Mouse (Mus musculus) layer of hippocampus, adult 18-20 months (tissue): ENCODE measurements around the gene Bmp7. TPM values are rescaled to one million over a fixed set of nuclear protein-coding genes. Genes with fewer than 3 reads are reported as not detected.

Experiments
- DNase-seq, 2 experiments: peaks; one replicate each; pipeline ENCODE4 v3.0.0; 2022; ENCODE audit warnings: low spot score in 2 of 2
- total RNA-seq, 2 experiments: library from RNA; stranded (reverse); gene quantifications; 2 replicates each; pipeline ENCODE4 v1.2.3; 2021

Gene Bmp7
- total RNA-seq, 2 experiments from 2014 or later: 4.8 to 5.1 TPM

DNA sequence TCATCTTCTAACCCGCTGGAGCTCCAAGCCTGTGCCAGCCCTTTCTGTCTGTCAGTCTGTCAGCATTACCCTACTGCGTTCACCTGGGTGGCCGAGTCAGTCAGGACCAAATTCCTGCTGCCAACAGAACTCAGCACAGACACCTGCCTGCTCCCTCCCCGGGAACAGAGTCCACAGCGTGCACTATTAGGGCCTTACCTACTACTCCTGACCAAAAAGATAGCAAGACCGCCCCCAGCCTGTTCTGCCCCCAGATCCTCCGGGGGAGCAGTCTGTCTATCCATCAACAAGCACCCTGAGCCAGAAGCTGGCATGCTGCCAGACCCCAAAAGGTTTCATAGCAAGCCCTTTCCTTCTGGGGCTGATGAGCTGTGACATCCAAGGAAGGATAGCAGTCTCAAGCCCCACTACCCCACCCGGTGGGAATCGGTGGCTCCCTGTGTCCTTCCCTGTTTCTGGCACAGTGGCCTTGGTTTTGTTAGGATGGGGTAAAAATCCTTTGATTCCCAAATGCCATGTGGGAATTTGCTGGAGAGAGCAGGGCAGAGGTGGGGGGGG, 10.1 kb upstream of the Bmp7 start:
- DNase-seq: no peak

DNA sequence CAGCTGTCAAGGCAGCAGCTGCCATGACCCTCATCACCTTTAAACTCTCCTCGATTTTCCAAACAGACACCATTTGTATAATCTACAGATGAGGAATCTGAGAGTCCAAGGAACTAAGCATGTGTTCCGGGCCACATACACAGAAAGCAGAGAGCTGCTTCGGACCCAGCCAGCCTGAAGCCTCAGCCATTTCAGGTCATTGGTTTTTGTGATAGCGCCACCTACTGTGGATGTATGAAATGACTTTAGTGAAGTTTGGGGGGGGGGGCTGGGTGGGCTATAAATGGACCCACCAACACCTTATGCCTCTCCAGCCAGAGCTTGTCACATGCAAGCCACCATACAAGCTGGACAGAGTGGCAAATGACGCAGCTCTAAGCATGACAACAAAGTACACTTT, 8.9 kb upstream of the Bmp7 start:
- DNase-seq: no peak

DNA sequence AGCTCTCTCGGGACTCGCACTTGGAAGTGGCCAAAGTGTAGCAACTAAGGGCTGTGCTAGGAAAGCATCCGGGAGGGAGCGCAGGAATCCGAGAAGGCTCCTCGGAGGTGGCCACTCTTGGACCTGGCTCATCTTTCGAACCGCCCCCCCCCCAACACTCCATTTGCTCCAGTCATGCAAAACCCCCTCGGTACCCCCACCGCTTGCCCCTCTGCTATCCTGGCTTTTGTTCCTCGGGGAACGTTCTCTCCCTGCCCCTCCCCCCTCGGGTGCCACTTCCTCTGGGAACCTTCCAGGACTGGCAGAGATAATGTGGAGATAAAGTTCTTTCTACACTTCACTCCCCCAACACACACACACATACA, 660 bp upstream of the Bmp7 start:
- DNase-seq: no peak

DNA sequence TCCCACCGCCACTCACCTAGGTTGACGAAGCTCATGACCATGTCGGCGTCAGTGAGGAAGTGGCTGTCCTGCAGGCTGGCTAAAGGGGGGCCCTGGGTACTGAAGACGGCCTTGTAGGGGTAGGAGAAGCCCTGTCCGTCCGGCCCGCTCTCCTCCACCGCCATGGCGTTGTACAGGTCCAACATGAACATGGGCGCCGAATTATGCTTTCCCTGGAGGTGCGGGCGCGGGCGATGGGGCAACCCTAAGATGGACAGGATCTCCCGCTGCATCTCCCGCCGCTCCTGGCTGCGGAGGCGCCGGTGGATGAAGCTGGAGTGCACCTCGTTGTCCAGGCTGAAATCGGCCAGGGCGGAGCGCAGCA, 500 bp downstream of the Bmp7 start:
- no peak for DNase-seq

DNA sequence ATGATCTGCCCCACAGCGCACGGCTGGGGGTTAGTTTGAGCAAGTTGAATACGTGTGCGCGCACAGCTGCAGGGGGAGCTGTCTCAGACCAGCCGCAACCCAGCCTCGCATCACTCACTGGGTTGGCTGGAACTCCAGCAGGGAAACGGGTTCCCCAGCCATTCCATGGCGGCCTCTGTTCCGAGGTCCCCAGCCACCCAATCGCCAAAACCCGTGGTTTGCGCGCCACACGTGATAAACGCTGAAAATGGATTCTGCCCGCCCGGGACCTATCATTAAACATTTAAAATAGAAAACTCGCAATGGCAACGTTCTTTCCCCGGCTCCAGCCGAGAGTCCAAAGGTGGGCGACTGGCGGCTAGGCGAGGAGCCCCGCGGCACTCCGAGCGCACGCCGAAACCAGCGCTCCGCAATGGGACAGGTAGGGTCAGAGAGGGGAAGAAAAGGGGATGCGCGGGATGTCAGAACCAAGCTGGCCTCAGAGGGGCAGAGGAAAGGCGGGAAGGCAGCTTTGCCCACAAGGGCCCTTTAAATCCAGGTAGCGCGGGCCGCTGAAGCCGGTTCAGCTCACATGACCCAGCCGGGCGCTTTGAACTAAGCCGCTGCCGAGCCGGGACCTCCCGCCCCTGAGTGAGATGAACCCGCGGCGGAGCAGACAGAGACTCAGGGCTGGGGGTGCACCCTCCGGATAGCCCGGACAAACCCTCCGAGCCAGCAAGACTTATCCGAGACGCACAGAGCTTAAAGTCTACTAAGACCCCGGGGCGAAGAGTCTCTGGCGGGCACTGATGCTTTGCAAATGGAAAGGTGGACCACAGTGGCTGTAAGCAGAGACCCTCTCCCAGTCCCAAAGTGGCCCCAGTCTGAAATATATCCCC, 1.1 kb downstream of the Bmp7 start:
- DNase-seq: no peak

DNA sequence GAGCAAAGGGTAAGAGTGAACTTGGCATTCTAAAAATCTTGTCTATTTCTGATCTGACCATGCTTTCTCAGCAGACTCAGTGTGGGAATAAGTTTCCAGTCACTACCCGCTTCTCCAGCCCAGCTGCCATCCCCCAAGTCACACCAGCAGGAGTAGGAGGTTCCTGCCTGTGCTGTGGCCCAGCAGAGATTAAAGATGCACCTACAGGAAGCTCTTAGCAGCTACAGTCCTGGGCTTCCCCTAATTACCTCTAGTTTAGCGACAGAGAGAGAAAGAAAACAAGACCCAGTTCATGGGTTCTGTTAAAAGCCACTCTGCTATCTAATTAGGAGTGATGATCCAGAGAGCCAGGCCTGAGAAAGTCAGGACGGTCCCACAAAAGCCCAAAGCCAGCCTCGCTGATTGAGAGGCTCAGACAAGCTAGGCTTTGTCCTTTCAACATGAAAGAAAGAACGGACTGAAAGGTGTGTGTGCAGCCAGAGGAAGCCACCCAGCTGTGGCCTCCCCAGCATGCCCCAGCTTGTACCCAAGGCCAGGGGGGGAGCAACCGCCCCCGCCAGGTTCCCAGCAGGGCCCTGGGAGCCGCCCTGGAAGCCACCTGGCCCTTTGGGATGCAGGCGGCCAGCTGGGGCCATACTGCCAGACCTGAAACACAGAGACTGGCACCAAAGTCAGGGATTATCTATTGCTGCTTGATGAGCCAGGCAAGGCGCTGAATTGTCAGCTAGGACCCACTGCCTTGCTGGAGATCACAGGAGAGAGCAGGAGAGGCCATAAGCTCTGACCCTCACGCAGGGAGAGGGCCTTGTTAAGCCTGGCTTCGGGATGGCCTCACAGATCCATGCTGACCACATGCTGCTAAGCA, 2.6 kb downstream of the Bmp7 start:
- DNase-seq: no peak

DNA sequence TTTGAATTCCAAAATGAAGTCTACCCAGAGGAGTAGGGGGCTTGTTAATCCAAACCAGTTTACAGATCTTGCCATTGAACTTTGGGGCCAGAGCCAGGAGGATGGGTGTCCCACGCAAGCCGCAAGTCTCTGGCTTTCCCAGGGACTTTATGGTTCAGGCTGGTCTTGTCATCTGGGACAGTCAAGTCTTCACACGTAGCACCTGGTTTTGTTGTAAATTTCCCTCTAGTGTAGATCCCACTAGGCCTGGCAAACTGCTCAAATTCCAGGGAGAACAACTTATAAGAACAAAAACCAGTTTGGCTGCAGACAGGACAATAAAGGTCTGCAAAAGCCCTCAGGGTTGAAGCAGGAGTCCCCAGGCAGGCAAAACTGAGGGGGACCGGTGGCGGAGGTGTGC, 3.3 kb downstream of the Bmp7 start:
- no peak for DNase-seq

DNA sequence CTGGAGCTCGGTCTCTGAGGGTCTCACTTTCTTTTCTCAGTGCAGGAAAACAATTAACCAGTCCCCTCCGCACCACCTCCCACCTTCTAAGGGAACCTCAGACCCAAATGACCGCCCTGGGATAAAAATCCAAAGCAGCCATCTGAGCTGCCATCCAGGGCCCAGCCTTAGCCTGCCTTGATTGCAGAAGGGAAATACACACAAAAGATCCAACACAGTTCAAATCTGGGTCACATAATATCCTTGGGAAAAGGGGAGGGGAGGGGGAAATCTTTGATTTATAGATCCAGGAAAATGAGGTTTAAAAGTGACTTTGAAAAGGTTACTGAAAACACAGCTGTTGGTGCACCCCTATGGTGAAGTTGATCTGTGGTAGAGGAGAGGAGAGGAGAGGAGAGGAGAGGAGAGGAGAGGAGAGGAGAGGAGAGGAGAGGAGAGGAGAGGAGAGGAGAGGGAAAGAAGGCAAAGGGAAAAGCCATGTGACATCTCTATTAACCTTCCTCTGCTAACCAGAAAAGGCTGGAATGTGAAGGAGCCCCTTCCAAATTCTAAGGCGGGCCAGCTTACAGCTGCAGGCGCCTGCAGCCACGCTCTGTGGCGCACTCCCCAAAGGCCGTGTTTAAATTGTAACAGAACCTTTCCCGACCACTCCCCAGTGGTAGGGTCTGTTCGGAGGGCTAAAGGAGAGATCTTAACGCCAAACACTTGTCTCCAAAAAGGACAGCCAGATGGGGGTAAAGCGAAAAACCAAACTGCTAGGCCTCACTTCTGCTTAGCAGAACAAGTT, 4.2 kb downstream of the Bmp7 start:
- no peak for DNase-seq

DNA sequence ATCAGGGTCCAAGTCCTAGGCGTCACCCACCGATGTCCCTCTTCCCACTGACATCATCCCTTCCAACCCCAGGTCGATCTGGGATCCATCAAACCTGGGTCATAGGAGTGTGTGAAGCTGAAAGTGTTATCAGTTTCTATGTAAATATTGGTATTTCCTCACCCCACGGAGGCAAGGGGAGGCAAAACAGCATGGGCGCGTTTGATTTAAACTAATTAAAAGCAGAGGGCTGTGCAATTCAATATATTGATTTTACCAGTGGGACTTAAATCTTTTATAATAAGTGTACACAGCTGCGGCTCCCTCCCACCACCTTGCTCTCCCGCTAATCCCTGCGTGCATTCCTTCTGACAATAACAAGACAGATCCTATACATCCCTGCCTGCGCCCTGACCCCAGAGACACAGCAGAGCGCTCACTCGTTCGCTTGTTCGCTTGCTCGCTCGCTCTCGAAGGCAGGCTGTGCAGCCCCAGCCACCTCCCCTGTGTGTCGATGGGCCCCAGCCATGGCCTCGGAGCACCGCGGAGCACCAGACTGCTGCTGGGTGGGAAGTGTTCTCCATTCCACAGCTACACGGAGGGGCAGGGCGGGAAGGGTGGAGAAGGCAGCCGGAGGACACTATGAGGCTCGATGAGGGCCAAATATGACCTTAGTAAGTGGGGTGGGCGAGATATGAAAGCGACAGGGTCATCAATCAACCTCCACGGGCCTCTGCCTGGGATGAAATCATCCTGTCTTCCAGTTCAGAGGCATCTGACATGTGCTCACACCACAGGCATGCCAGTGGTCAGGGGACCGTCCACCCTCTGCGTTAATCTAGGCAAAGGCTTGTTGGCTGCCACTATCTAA, 5.0 kb downstream of the Bmp7 start:
- DNase-seq: no peak

DNA sequence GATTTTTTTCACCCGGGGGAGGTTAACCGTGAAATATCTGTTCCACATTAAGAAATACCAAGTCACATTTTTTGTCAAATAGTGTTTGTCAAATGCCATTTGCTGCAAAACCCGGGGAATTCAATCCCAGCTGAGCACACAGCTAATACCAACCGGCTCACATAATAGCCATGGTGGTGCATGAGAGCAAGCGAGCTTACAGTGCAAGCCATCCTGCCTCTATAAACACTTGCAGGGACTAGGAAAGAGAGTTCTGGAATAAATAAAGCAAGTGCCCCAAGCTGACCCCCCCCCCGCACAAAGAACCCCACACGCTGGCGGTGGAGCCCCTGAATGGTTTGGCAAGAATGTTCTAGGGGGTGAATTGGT, 5.7 kb downstream of the Bmp7 start:
- DNase-seq: no peak

DNA sequence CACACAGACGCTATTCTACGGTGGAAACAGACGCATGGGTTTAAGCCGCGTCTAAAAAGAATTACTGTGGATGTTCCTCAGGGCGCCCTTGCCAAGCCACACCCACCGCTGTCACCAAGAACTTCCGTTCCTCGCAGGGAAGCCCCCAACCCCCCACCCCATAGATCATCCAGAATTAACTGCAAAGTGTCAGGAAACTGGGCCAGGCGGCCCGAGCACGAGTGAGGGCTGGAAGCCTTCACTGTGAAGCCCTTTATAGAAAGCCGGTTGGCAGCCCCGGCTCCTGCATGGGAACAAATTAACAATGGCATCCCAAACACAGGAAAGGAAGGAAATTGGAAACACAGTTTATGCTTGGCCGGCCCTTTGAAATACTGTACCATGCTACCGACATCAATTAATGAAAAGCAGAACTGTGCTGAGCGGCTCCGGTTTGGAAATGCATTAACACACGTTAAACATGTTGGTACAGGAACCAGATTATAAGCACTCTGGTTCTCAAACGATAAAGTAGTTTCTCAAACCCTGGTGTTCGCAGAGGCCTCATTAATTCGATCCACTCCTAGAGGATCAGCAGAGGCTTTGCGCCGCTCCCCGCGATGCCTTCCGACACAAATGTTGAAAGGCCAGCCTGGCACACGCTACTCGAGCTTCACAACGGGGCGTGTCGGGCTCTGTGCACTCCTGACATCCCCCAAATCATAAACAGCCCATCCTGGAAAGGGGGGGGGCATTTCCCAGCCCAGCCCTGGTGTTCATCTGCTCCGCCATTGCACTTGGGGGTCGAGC, 6.3 kb downstream of the Bmp7 start:
- peak in 1 of 2 experiments; percentile 37 for DNase-seq

DNA sequence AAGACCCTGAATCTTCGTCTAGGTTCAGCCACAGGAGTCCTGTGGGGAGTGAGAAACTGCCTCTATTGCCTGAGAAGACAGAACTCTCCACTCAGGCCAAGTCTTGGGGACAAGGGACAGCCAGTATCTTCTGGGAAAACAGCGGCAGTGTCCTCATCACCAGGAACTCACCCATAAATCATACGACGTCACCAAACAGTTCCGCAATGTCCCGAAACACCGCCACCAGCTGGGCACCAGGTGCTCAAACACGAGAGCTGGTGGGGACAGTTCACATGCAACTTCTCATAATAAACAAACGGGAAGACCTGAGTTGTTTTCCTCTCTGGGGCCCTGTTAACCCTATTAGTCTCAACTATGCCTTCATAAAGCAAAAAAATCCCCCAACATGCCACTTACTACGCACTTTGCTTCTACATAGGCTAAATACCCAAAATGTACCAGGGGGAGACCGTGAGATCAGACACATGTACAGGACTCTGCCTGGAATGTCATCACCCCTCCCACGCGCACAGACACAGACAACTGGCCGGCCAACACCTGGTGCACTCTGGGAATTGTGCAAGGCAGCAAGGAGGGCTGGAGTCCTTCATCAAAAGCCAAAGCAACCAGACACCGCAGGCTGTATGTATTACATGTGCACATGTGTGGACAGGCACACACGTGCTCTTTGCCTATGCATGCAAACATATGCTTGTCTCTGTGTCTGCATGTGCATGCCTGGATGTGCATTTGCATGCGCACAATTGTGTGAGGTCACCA, 8.8 kb downstream of the Bmp7 start:
- no peak for DNase-seq

DNA sequence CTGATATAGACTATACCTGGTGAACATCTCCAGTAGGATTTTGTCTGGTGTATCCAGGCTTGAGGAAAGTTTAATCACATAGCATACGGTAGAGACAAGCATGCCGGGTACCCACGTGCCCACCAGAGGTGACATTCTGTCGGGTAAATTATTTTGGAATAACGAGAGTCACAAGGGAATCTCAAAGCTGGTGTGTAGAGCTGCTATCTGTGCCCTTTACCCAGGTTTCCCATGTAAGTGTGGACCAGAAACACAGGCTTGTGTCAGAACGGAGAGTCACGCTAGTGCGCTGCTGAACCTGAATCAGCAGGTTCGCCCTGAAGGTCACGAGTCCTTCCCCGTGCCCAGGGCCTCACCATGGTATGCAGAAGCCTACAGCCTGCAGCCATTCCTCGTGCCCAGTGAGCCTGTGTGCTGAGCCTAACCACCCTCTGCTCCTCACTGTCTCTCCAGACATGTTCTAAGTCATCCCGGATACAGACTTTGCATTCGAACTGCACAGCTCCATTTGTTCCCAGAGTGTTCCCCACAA, 10.2 kb downstream of the Bmp7 start:
- DNase-seq: no peak

DNA sequence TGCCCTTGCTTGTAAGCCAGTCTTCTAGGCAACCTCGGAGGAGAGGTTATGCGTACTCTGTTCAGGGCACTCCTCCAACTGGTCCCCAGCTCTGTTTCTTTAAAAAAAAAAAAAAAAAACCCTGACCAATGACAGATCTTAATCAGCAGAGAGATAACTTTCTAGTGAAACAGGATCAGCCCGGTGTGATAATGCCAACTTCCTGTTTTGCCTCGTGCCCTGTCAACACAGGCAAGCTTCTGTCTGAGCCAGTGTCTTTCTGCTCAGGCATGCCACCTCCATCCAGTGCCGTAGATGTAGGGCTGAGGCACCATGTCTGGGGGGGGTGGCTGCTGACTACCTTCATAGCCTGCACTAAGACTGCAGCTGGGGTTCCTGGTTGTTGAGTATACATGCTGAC, 12.5 kb downstream of the Bmp7 start:
- DNase-seq: no peak

DNA sequence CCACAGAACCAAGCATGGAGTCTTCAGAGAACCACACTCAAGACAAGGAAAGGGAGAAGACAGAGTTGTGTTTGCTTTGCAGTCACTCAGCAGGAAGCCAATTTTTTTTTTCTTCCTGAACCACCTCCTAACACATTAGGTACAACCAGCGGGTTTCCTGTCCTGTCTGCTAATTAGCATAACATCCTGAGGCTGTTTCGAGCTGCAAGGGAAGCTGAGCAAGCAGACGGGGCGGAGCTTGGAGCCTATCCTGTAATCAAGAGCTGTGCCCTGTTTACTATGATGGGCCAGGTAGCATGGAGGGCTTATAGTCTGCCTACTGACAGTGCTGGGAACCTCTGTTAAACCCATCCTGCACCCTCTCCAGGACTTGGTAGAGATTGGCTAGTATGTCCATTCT, 13.8 kb downstream of the Bmp7 start:
- DNase-seq: no peak

DNA sequence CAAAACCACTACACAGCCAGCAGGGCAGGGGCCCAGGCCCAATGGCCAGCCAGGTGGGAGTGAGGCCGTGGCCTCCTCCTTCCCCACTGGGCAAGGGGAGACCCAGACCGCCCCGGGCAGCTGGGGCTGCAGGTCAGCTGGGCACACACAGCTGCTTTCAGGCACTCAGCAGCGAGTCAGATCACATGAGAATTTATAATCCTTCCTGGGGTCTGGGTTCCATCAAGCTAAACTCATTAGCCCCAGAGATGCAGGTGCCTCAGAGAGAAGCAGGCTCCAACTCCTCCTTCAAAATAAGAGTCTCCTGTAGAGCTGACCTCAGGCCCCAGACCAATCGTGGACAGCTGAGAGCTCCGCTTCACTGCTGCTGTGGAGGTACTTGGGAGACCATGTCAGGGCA, 15.2 kb downstream of the Bmp7 start:
- no peak for DNase-seq

DNA sequence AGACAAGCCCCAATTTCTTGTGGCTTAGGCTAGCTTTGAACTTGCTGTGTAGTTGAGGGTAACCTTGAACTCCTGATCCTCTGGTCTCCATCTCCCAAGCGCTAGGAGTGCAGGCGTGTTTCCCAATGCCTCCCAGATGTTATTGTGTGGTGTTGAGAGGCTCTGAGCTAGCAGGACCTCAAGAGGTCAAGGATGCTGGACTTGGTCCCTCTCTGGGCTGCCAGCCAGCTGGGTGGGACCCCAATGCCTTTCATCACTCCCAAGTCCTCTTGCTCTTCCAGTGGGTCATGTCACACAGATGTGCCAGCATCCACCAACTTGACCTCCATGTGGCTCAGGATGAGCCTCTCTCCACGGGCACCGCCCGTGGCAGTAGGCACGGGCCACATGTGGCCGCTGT, 16.9 kb downstream of the Bmp7 start:
- no peak for DNase-seq

DNA sequence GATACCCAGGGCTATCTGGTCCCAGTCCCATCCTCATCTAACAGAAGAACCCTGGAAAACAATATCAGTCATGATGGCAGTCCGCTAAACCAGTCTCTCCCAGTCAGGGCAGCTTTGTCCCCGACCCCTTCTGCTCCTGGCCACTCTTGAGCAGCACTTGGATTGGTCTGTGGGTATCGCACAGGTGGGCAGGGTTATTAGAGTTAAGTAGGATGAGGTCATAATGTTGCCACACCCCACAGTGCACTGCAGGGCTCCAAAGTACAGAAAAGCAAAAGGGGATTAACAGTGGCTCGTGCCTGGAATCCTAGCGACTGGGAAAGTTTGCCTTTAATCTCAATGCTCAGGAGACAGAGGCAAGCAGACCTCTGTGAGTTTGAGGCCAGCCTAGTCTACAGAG, 17.5 kb downstream of the Bmp7 start:
- DNase-seq: no peak

DNA sequence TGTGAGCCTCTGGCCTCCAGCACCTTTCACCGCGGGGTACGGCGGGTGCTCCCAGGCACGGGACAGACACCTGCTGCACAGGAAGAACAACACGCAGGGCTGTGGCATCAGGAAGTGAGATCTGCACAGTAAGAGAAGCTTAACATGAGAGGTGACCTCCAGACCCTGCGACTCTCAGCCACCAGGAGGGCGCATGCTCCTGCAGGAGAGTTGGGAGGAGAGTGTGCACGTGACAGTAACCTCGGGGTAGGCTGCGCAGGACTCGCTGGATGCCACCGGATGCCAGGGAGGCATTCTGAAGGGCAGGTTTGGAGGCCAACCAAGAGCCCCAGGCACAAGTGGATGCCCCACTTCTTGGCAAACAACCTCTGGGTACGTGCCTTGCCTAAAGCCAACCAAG, 26.1 kb downstream of the Bmp7 start:
- no peak for DNase-seq
